Mouse (Mus musculus): Measurements from ENCODE around the gene Ctss. TPM values are rescaled to one million over a fixed set of nuclear protein-coding genes. Genes with fewer than 3 reads are reported as not detected.

The Ctss gene
- polyA plus RNA-seq, 1 experiment from 2014 or later, result 22.4 TPM

DNA sequence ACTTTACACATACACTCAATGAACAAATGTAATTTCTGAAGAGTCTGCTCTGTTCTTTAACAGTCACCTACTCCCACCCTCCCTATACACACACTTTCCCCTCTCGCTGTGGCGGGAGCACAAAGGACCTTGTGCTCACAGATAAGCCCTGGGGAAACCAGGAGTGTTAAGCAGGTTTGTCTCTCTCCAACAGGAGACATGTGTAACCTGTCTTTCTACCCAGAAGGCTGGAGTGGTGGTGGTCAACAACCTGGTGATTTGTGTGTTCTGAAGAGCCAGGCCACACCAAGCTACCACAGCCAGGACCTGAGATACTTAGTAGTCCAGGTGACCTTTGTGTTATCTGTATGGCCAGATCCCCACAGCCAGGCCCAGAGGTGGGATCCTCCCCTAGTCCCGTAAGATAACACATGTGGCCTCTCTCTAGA lies 10.0 kb upstream of the Ctss start:
- Histone ChIP-seq H3K9me3 (replicated peaks) (no peaks in the 10 kb centered on the region), H3K4me1 (peaks cover 9% of the 10 kb centered on the region; the same call in 1 of the 2 replicates), H3K27ac (replicated peaks) (no peak overlapping the region), H3K4me2 (no peak overlapping the region), H3K27me3 (replicated peaks) (no peaks in the 10 kb centered on the region), H3K36me3 (no peaks in the 10 kb centered on the region), H3K9ac (replicated peaks) (no peak overlapping the region), H3K4me3 (replicated peaks) (no peak overlapping the region)
- WGBS, result 87% methylated on average over 3 of the region's 3 CpGs
- ATAC-seq (ENCODE audit: low FRiP score), result no peak

DNA sequence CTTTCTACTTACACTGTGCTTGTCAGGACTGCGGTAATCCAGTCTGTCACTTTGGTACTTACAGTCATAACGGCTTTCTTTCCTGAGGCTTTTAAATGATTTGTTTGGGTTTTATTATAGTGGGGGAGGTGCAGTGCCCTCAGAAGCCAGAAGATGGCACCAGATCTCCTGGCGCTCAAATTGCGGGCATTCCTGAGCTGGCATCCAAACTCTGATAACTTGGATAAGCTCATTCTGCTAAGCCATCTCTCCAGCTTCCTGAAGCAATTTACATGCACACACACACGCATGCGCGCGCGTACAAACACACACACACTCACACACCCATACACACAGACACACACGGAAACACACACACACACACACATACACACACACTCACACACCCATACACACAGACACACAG lies 9.1 kb upstream of the Ctss start:
- Histone ChIP-seq H3K9me3 (replicated peaks) (no peaks in the 10 kb centered on the region), H3K27ac (replicated peaks) (peak overlapping the region; percentile 13; the same call in 1 of the 2 replicates), H3K9ac (replicated peaks) (no peak overlapping the region), H3K4me1 (peaks cover 9% of the 10 kb centered on the region; the same call in 1 of the 2 replicates), H3K36me3 (no peaks in the 10 kb centered on the region), H3K4me3 (replicated peaks) (no peak overlapping the region), H3K27me3 (replicated peaks) (no peaks in the 10 kb centered on the region), H3K4me2 (no peak overlapping the region)
- ATAC-seq (ENCODE audit: low FRiP score), result peak; percentile 81
- 19% methylated on average over 10 of the region's 10 CpGs for WGBS

DNA sequence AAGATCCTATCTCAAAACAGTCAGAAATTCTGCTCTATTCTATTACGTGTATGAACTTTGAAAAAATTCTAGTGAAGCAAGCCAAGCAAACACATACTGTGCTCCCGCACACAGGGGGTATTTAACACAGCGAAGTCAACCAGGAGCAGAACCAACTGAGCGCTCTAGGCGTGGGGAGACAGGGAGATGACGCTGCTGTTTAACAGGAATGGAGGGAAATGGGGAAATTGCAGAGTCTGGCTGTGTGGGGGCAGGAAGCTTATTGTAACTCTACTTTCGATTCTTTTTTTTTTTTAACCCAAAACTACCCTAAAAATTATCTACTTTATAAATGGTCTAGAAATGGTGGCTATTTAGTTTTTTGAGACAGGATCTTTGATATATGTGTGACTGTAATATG lies 7.7 kb upstream of the Ctss start:
- no peak overlapping the region for H3K4me3 ChIP-seq (replicated peaks)
- no peak overlapping the region for H3K4me2 ChIP-seq
- no peak overlapping the region for H3K27ac ChIP-seq (replicated peaks)
- 85% methylated on average over 7 of the region's 7 CpGs for WGBS
- no peaks in the 10 kb centered on the region for H3K27me3 ChIP-seq (replicated peaks)
- no peak overlapping the region for H3K9ac ChIP-seq (replicated peaks)
- ATAC-seq (ENCODE audit: low FRiP score), result no peak
- no peaks in the 10 kb centered on the region for H3K36me3 ChIP-seq
- H3K9me3 ChIP-seq (replicated peaks), result no peaks in the 10 kb centered on the region
- H3K4me1 ChIP-seq, result peaks cover 9% of the 10 kb centered on the region; the same call in 1 of the 2 replicates

DNA sequence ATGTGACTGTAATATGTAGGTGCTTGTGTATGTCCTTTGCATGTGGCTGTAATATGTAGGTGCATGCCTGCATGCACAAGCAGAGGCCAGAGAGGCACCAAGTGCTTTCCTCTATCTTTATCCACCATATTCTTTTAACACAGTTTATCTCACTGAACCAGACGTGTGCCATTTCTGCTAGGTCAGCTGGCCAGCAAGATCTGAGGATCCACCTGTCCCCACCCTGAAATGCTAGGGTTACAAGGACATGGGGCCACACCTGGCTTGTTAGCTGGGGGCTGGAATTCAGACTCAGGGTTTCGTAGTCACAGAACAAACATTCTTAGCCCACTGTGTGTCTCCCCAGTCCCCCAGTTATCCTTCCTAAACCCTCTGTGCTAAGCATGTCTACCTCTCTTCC lies 7.3 kb upstream of the Ctss start:
- H3K4me1 ChIP-seq, result peaks cover 9% of the 10 kb centered on the region; the same call in 1 of the 2 replicates
- H3K27ac ChIP-seq (replicated peaks), result no peak overlapping the region
- no peak overlapping the region for H3K9ac ChIP-seq (replicated peaks)
- no peaks in the 10 kb centered on the region for H3K9me3 ChIP-seq (replicated peaks)
- no peaks in the 10 kb centered on the region for H3K27me3 ChIP-seq (replicated peaks)
- no peak overlapping the region for H3K4me3 ChIP-seq (replicated peaks)
- ATAC-seq (ENCODE audit: low FRiP score), result no peak
- 87% methylated on average over 2 of the region's 2 CpGs for WGBS
- H3K4me2 ChIP-seq, result no peak overlapping the region
- no peaks in the 10 kb centered on the region for H3K36me3 ChIP-seq

DNA sequence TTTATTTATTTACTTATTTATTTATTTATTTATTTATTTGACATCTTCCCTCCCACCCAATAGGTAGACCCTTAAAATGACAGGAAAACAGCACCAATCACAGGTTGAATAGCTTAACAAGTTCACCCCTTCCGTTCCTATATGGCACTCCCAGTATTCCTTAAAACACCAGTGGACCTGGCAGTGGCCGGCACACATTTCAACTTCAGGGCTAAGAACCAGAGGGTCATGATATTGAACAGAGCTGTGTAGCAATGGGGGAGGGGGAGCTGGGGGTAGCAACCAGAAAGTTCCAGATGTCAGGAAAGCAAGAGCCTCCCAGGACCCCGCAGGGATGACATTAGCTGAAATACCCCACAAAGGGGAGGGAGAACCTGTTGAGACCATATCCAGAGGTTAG lies 6.5 kb upstream of the Ctss start:
- Histone ChIP-seq H3K4me2 (no peak overlapping the region), H3K27me3 (replicated peaks) (no peaks in the 10 kb centered on the region), H3K36me3 (no peaks in the 10 kb centered on the region), H3K4me3 (replicated peaks) (no peak overlapping the region), H3K9me3 (replicated peaks) (no peaks in the 10 kb centered on the region), H3K4me1 (peaks cover 9% of the 10 kb centered on the region; the same call in 1 of the 2 replicates), H3K9ac (replicated peaks) (no peak overlapping the region), H3K27ac (replicated peaks) (no peak overlapping the region)
- no peak for ATAC-seq (ENCODE audit: low FRiP score)
- 90% methylated on average over 3 of the region's 3 CpGs for WGBS

DNA sequence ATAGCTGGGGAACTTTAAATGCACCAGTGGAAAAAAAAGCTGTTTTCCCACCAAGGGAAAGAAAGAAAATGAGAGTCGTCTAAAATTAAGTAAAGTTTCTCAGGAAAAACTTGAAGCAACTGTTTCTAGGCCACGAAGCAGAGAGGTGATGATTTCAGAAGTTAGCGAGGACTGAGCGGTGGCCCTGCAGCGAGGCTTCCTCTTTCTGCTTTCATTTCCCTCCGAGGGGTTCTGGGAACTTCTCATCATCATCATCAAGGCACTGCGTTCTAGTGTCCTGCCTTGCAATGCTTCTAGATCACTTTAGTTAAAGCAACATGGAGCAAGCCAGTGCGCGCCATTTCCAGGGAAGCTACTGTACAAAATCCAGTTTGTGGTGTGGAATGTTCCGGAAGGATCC lies 5.4 kb upstream of the Ctss start:
- H3K4me3 ChIP-seq (replicated peaks), result no peak overlapping the region
- H3K9ac ChIP-seq (replicated peaks), result no peak overlapping the region
- WGBS, result 90% methylated on average over 10 of the region's 10 CpGs
- H3K4me2 ChIP-seq, result no peak overlapping the region
- H3K4me1 ChIP-seq, result peaks cover 9% of the 10 kb centered on the region; the same call in 1 of the 2 replicates
- H3K27me3 ChIP-seq (replicated peaks), result no peaks in the 10 kb centered on the region
- no peak overlapping the region for H3K27ac ChIP-seq (replicated peaks)
- no peaks in the 10 kb centered on the region for H3K36me3 ChIP-seq
- H3K9me3 ChIP-seq (replicated peaks), result no peaks in the 10 kb centered on the region
- ATAC-seq (ENCODE audit: low FRiP score), result no peak

DNA sequence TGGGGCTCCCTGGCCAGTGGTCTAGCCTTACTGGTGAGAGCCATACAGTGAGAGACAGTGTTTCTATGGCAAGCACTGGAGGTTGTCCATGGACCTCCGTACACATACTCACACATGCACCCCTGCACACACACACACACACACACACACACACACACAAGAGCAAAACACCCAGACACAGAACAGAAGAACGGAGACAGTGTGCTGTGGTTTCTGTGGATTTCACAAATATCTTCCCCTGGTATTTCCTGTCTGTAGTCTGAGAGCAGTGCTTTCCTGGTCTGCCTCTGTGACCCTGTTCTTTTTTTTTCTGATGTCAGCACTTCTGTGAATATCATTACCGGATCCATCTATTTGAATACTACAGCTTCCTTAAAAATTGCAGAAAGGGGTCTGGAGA lies 2.9 kb upstream of the Ctss start:
- H3K4me2 ChIP-seq, result no peak overlapping the region
- no peaks in the 10 kb centered on the region for H3K9me3 ChIP-seq (replicated peaks)
- no peak for ATAC-seq (ENCODE audit: low FRiP score)
- H3K4me1 ChIP-seq, result no peaks in the 10 kb centered on the region
- no peak overlapping the region for H3K27ac ChIP-seq (replicated peaks)
- no peaks in the 10 kb centered on the region for H3K36me3 ChIP-seq
- no peak overlapping the region for H3K9ac ChIP-seq (replicated peaks)
- 83% methylated on average over 3 of the region's 3 CpGs for WGBS
- H3K27me3 ChIP-seq (replicated peaks), result no peaks in the 10 kb centered on the region
- no peak overlapping the region for H3K4me3 ChIP-seq (replicated peaks)

DNA sequence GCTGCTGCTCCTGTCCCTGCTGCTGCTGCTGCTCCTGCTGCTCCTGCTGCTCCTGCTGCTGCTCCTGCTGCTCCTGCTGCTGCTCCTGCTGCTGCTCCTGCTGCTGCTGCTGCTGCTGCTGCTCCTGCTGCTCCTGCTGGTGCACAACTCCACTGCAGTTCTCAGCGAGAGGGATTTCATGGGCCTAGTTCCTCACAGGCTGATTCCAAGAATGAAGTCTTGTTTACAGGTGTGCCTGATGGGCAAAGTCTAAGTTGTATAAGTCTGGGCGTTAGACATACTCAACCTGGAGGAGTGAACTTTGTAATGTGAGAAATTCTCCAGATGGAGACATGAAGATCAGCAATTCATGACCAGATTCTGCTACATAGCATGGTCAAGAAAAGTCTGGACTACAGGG lies 1.9 kb upstream of the Ctss start:
- no peak overlapping the region for H3K4me3 ChIP-seq (replicated peaks)
- no peaks in the 10 kb centered on the region for H3K4me1 ChIP-seq
- no peak overlapping the region for H3K4me2 ChIP-seq
- no peak overlapping the region for H3K27ac ChIP-seq (replicated peaks)
- H3K36me3 ChIP-seq, result no peaks in the 10 kb centered on the region
- no peak overlapping the region for H3K9ac ChIP-seq (replicated peaks)
- no peaks in the 10 kb centered on the region for H3K27me3 ChIP-seq (replicated peaks)
- no peaks in the 10 kb centered on the region for H3K9me3 ChIP-seq (replicated peaks)
- 70% methylated on average over 2 of the region's 2 CpGs for WGBS
- no peak for ATAC-seq (ENCODE audit: low FRiP score)

DNA sequence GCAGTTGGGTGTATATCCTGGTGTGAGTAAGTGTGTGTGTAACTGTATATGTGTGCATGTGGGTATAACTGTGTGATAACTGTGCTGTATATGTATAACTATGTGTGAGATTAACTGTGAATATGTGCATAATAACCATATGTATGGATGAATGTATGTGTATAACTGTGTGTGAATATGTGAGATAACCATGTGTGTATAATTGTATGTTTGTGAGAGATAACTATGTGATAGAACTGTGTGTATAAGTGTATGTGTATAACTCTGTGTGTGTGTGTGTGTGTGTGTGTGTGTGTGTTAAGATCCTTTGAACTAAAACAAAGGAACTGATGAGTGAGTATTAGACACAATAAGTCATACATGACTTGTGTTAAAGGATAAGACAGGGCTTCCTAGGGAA lies 475 bp upstream of the Ctss start:
- Histone ChIP-seq H3K4me3 (replicated peaks) (no peak overlapping the region), H3K27ac (replicated peaks) (no peak overlapping the region), H3K4me1 (no peaks in the 10 kb centered on the region), H3K9me3 (replicated peaks) (no peaks in the 10 kb centered on the region), H3K9ac (replicated peaks) (no peak overlapping the region), H3K36me3 (no peaks in the 10 kb centered on the region), H3K27me3 (replicated peaks) (no peaks in the 10 kb centered on the region), H3K4me2 (no peak overlapping the region)
- ATAC-seq (ENCODE audit: low FRiP score), result no peak

DNA sequence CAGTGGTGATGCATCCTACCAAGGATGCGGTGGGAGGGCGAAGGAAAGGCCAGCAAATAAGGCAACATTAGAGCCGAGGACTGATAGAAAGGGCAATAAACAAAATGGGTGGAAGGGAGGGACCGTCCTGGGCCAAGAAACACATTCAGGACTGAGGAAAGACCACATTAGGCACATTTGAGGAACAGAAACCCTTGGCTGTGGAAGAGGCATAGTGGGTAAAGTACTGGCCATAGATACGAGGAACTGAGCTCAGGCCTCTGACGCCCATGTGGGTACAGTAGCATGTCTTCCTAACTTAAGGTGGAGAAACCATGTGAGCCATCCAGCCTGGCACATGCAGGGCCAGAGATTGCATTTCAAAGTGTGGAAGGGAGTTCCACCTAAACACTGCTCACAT lies 3.2 kb downstream of the Ctss start:
- H3K36me3 ChIP-seq, result no peaks in the 10 kb centered on the region
- H3K4me3 ChIP-seq (replicated peaks), result no peak overlapping the region
- ATAC-seq (ENCODE audit: low FRiP score), result no peak
- H3K4me2 ChIP-seq, result no peak overlapping the region
- H3K27me3 ChIP-seq (replicated peaks), result no peaks in the 10 kb centered on the region
- H3K27ac ChIP-seq (replicated peaks), result no peak overlapping the region
- no peaks in the 10 kb centered on the region for H3K4me1 ChIP-seq
- no peaks in the 10 kb centered on the region for H3K9me3 ChIP-seq (replicated peaks)
- 92% methylated on average over 6 of the region's 6 CpGs for WGBS
- H3K9ac ChIP-seq (replicated peaks), result no peak overlapping the region

DNA sequence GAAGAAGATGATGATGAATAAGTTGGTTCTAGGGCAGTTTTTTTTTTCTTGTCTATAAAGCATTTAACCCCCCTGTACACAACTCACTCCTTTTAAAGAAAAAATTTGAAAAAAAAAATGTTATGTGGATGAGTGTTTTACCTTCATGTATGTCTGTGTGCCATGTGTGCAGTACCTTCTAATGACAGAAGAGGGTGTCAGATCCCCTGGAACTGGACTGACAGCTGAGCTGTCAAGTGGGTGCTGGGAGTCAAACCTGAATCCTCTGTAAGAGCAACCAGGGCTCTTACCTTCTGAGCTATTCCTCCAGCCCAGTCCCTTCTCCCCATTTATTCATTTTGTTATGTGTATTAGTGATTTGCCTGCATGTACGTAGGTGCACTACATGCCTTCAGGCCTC lies 4.4 kb downstream of the Ctss start:
- no peak overlapping the region for H3K9ac ChIP-seq (replicated peaks)
- no peaks in the 10 kb centered on the region for H3K4me1 ChIP-seq
- H3K36me3 ChIP-seq, result no peaks in the 10 kb centered on the region
- no peaks in the 10 kb centered on the region for H3K9me3 ChIP-seq (replicated peaks)
- H3K27me3 ChIP-seq (replicated peaks), result no peaks in the 10 kb centered on the region
- no peak overlapping the region for H3K27ac ChIP-seq (replicated peaks)
- H3K4me3 ChIP-seq (replicated peaks), result no peak overlapping the region
- no peak for ATAC-seq (ENCODE audit: low FRiP score)
- 90% methylated on average over 1 of the region's 1 CpGs for whole genome bisulfite sequencing
- H3K4me2 ChIP-seq, result no peak overlapping the region

DNA sequence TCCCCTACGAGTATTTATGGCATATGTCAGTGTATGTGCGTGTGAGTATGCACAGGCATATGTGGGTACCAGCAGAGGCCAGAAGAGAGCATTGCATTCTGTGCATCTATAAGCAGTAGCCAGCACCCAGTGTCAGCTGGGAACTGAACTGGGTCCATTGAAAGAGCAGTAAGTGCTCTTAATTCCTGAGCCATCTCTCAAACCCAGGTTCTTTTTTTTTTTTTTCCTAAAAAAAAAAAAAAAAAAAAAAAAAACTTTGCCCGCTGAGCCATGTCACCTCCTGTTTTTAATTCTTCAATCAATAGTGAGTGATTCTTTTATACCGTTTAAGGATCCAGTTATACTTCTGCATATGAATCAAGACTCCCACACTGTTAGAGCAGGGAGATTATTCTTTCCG lies 6.8 kb downstream of the Ctss start:
- Histone ChIP-seq H3K9me3 (replicated peaks) (no peaks in the 10 kb centered on the region), H3K4me2 (no peak overlapping the region), H3K4me3 (replicated peaks) (no peak overlapping the region), H3K27ac (replicated peaks) (no peak overlapping the region), H3K27me3 (replicated peaks) (no peaks in the 10 kb centered on the region), H3K4me1 (no peaks in the 10 kb centered on the region), H3K9ac (replicated peaks) (no peak overlapping the region), H3K36me3 (no peaks in the 10 kb centered on the region)
- ATAC-seq (ENCODE audit: low FRiP score), result no peak
- 90% methylated on average over 5 of the region's 5 CpGs for WGBS

DNA sequence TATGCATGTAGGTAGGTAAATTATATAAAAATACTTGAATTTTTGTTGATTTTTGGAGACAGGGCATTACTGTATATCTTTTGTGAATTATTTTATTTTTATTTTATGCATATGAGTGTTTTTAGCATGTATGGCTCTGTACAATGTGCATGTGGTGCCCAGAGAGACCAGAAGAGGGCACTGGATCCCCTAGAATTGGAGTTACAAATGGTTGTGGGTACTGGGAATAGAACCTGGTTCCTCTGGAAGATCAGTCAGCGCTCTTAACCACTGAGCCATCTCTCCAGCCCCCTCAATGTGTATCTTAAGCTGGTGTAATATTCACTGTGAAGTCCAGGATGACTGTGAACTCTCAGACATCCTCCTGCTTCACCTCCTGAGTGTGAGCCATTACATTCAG lies 8.3 kb downstream of the Ctss start:
- Histone ChIP-seq H3K9me3 (replicated peaks) (no peaks in the 10 kb centered on the region), H3K27ac (replicated peaks) (no peak overlapping the region), H3K36me3 (no peaks in the 10 kb centered on the region), H3K4me1 (no peaks in the 10 kb centered on the region), H3K4me2 (no peak overlapping the region), H3K9ac (replicated peaks) (no peak overlapping the region), H3K4me3 (replicated peaks) (no peak overlapping the region), H3K27me3 (replicated peaks) (no peaks in the 10 kb centered on the region)
- WGBS, result 95% methylated on average over 1 of the region's 1 CpGs
- no peak for ATAC-seq (ENCODE audit: low FRiP score)

All from neural tube, embryonic 15.5 days (tissue).